Comparison of ENCODE assay signal across 9 mouse cellular contexts in the genomic region with DNA sequence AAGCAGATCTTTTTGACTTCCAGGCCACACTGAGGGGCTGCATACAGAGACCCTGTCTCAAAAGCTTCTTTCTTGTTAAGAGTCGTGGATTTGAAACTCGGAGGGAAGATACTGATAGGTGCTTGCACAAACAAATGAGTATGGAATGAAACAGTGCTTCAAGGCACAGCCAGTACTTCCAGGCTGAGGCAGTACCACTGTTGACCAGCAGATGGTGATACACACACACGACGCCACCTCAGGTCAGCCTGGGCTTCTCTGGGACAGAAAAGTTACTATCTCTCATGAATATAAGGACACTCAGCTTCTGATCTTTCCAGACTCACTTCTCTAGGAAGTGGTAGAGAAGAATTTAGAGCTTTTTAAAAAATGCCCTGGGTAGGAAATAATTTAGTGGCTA. TPM values are rescaled to one million over a fixed set of nuclear protein-coding genes. Genes with fewer than 3 reads are reported as not detected.
A peak's percentile ranks its signal among the peaks of the same experiment; 100 is the strongest.
DNase-seq lines count a peak whose midpoint lies in the region; ATAC-seq and TF ChIP-seq lines count a peak whose summit lies in the region.
"Had no signal": no experiment of that assay in that cellular context is flagged by ENCODE, and none has a peak within 500 bp of the region (broad histone marks: within the 10 kb centered on the region; RNA-seq: fewer than 3 reads in every experiment).

No protein-coding gene starts in this region.

- TF ChIP-seq CTCF in kidney, adult 2 months (conservative IDR thresholded peaks at IDR 0.05; ENCODE audit: insufficient read depth, insufficient read length, low read depth, low read length), result peak; percentile 99

- no peak overlapping the region for H3K9ac ChIP-seq in kidney, embryonic 15.5 days
- H3K9ac ChIP-seq in neural tube, embryonic 11.5 days (ENCODE audit: low read length), result no peak overlapping the region

- H3K36me3 ChIP-seq in kidney, adult 2 months (ENCODE audit: control insufficient read depth, insufficient read depth, low read length), result peaks cover 21% of the 10 kb centered on the region
- peaks cover 70% of the 10 kb centered on the region for H3K36me3 ChIP-seq in kidney, embryonic 15.5 days
- H3K36me3 ChIP-seq in neural tube, embryonic 11.5 days (ENCODE audit: control insufficient read depth, insufficient read depth, low read length), result peaks cover 16% of the 10 kb centered on the region

- H3K4me3 ChIP-seq in kidney, adult 2 months (ENCODE audit: insufficient read depth, low read depth, low read length), result no peak overlapping the region
- H3K4me3 ChIP-seq in kidney, embryonic 15.5 days (replicated peaks), result no peak overlapping the region
- H3K4me3 ChIP-seq in neural tube, embryonic 11.5 days (ENCODE audit: low read depth, low read length), result no peak overlapping the region
- H3K4me3 ChIP-seq: erythroblast, embryonic 14.5 days had no signal

- H3K4me1 ChIP-seq in kidney, adult 2 months (ENCODE audit: control insufficient read depth, insufficient read depth, low read length), result no peaks in the 10 kb centered on the region
- no peaks in the 10 kb centered on the region for H3K4me1 ChIP-seq in kidney, embryonic 15.5 days
- H3K4me1 ChIP-seq in neural tube, embryonic 11.5 days (ENCODE audit: control insufficient read depth, insufficient read depth, low read length), result no peaks in the 10 kb centered on the region

- peak; percentile 76 for DNase-seq in kidney, adult 2 months
- DNase-seq in c-Kit-positive CD71-positive TER-119-positive erythroid progenitor cells, embryonic 14.5 days (ENCODE audit: low spot score), result peak; percentile 78
- peak; percentile 70 for DNase-seq in hindlimb bud, embryonic 11.5 days (ENCODE audit: extremely low spot score, low read depth, low spot score)
- DNase-seq in left cerebral cortex, postnatal 4 days, result peak; percentile 72
- peak; percentile 79 for DNase-seq in neural tube, embryonic 11.5 days (ENCODE audit: low spot score)
- DNase-seq in testis, postnatal 14 days (ENCODE audit: low spot score), result peak; percentile 54

- H3K9me3 ChIP-seq in kidney, embryonic 15.5 days (replicated peaks), result no peaks in the 10 kb centered on the region
- H3K9me3 ChIP-seq in neural tube, embryonic 11.5 days (ENCODE audit: control insufficient read depth, low read length), result no peaks in the 10 kb centered on the region

- intact Hi-C loops in left cerebral cortex, postnatal 4 days (cut with DNase I), result loop anchor here (2.0 kb wide), 1 partner anchor 102 kb away; no protein-coding TSS in a partner anchor

- TF ChIP-seq POLR2A in kidney, adult 2 months (IDR thresholded peaks at IDR 0.05; ENCODE audit: low read depth, low read length), result no peak

- H3K27ac ChIP-seq in kidney, adult 2 months (ENCODE audit: insufficient read depth, low read depth, low read length), result no peak overlapping the region
- H3K27ac ChIP-seq in kidney, embryonic 15.5 days, result no peak overlapping the region
- no peak overlapping the region for H3K27ac ChIP-seq in neural tube, embryonic 11.5 days (ENCODE audit: low read depth, low read length)

- ATAC-seq in kidney, embryonic 15.5 days (replicated peaks; ENCODE audit: low FRiP score), result no peak
- ATAC-seq in frontal cortex, adult (ENCODE audit: low TSS enrichment), result peak; percentile 76; the same call in 1 of the 2 replicates
- no peak for ATAC-seq in neural tube, embryonic 11.5 days (ENCODE audit: insufficient read depth, low FRiP score, low TSS enrichment)

- H3K27me3 ChIP-seq in kidney, adult 2 months (replicated peaks; ENCODE audit: control insufficient read depth, insufficient read depth, low read length), result no peaks in the 10 kb centered on the region
- H3K27me3 ChIP-seq in kidney, embryonic 15.5 days, result no peaks in the 10 kb centered on the region
- H3K27me3 ChIP-seq in neural tube, embryonic 11.5 days (ENCODE audit: control insufficient read depth, insufficient read depth, low read length), result no peaks in the 10 kb centered on the region

- H3K4me2 ChIP-seq in kidney, embryonic 15.5 days, result no peak overlapping the region
- no peak overlapping the region for H3K4me2 ChIP-seq in neural tube, embryonic 11.5 days (ENCODE audit: low read depth)

- 13% methylated on average over 4 of the region's 4 CpGs for WGBS in kidney, adult 2 months
- WGBS in kidney, embryonic 15.5 days, result 23% methylated on average over 4 of the region's 4 CpGs
- WGBS in neural tube, embryonic 11.5 days, result 31% methylated on average over 4 of the region's 4 CpGs

RNA-seq across cellular contexts. Expression of gene Tmem200b, which starts 55.6 kb away (rescaled TPM):
- polyA plus RNA-seq in kidney, adult 2 months (2012; rRNA removed), result 11.3 and 17.0 TPM in 2 replicates
- 1.1 and 1.3 TPM in 2 replicates for polyA plus RNA-seq in kidney, embryonic 15.5 days (2015; fragmentation: Nextera tagmentation; extraction: Ambion mirVana)
- 1 to 10 TPM; 1.2 to 1.6 TPM for total RNA-seq in left cerebral cortex, postnatal 4 days (2021)
- 1.4 TPM in 2 replicates for polyA plus RNA-seq in neural tube, embryonic 11.5 days (2014; fragmentation: Nextera tagmentation; extraction: Ambion mirVana)
- polyA plus RNA-seq: erythroblast, embryonic 14.5 days had no signal
